Mouse (Mus musculus) kidney, embryonic 15.5 days (tissue): ENCODE measurements around the gene Pilrb1. TPM values are rescaled to one million over a fixed set of nuclear protein-coding genes. Genes with fewer than 3 reads are reported as not detected.
"Not testable (repeated sequence)": the region's sequence is repeated elsewhere in the genome, so short reads cannot be mapped to it uniquely, and the experiment has no call there.

Experiments
- ATAC-seq: fragments of 200-750 bp; cut with Nextera tagmentation; replicated peaks from 2 replicates; pipeline ENCODE4 v1.8.0; 2017; ENCODE audit warnings: moderate TSS enrichment; ENCODE audit not compliant: low FRiP score
- H3K27ac ChIP-seq: fragments of 300-500 bp; sonication (generic); 2 replicates; pipeline ENCODE4 v1.5.1; 2015; ENCODE audit warnings: mild to moderate bottlenecking, inconsistent platforms
- H3K27me3 ChIP-seq: fragments of 300-500 bp; sonication (generic); 2 replicates; pipeline ENCODE4 v1.6.1; 2015; ENCODE audit warnings: inconsistent platforms
- H3K36me3 ChIP-seq: fragments of 300-500 bp; sonication (generic); 2 replicates; pipeline ENCODE4 v1.6.1; 2015; ENCODE audit warnings: inconsistent platforms
- H3K4me1 ChIP-seq: fragments of 300-500 bp; sonication (generic); 2 replicates; pipeline ENCODE4 v1.6.1; 2015; ENCODE audit warnings: inconsistent platforms
- H3K4me2 ChIP-seq: fragments of 300-500 bp; sonication (generic); 2 replicates; pipeline ENCODE4 v1.6.1; 2015; ENCODE audit warnings: moderate library complexity, mild to moderate bottlenecking, inconsistent platforms
- H3K4me3 ChIP-seq: fragments of 300-500 bp; sonication (generic); replicated peaks from 2 replicates; pipeline ENCODE4 v1.5.1; 2015; ENCODE audit warnings: mild to moderate bottlenecking, inconsistent platforms
- H3K9ac ChIP-seq: fragments of 300-500 bp; sonication (generic); 2 replicates; pipeline ENCODE4 v1.6.1; 2015; ENCODE audit warnings: mild to moderate bottlenecking, inconsistent platforms
- H3K9me3 ChIP-seq: fragments of 300-500 bp; sonication (generic); replicated peaks from 2 replicates; pipeline ENCODE4 v1.6.1; 2016; ENCODE audit warnings: inconsistent platforms
- WGBS: fragments of 180-500 bp; shearing (Covaris S2); methylation state at CpG from one replicate; pipeline ENCODE4 v1.1.7; 2015; ENCODE audit warnings: mixed read lengths; 5-methylcytosine and 5-hydroxymethylcytosine counted together
- polyA plus RNA-seq: library from polyadenylated mRNA; unstranded; fragments of >200 nt; fragmentation: Nextera tagmentation; extraction: Ambion mirVana; gene quantifications from 2 replicates; pipeline ENCODE4 v1.2.1, GENCODE M21; 2015

The Pilrb1 gene
- polyA plus RNA-seq = 0.33 and 0.66 TPM in 2 replicates

- H3K27me3 ChIP-seq, H3K4me2 ChIP-seq, H3K27ac ChIP-seq, ATAC-seq, H3K36me3 ChIP-seq, H3K4me3 ChIP-seq, H3K9me3 ChIP-seq, H3K9ac ChIP-seq, H3K4me1 ChIP-seq: not testable (repeated sequence)
- 73% methylated on average over 2 of the region's 2 CpGs for WGBS
Measured at GRCm38 (mm10) chr5:137857960-137858710, at the start of gene Pilrb1. TSS of gene Pilrb1 (minus strand) at chr5:137858106.

GRCm38 (mm10) chr5:137897812-137898211 lies 39.9 kb upstream of the Pilrb1 start:
- 70% methylated on average over 1 of the region's 1 CpGs for WGBS
- ATAC-seq = no peak
- Histone ChIP-seq H3K9me3 (no peaks in the 10 kb centered on the region), H3K27me3 (peaks cover 9% of the 10 kb centered on the region; the same call in 1 of the 2 replicates), H3K36me3 (no peaks in the 10 kb centered on the region), H3K4me2 (no peak overlapping the region), H3K4me3 (no peak overlapping the region), H3K9ac (no peak overlapping the region), H3K4me1 (no peaks in the 10 kb centered on the region), H3K27ac (no peak overlapping the region)

GRCm38 (mm10) chr5:137892954-137893353 lies 35.0 kb upstream of the Pilrb1 start:
- Histone ChIP-seq H3K36me3 (no peaks in the 10 kb centered on the region), H3K4me1 (no peaks in the 10 kb centered on the region), H3K27ac (no peak overlapping the region), H3K4me3 (no peak overlapping the region), H3K4me2 (no peak overlapping the region), H3K9me3 (no peaks in the 10 kb centered on the region), H3K27me3 (0 out of 2 replicates have a peak, but pooled peaks cover 9% of the 10 kb centered on the region), H3K9ac (no peak overlapping the region)
- ATAC-seq = no peak
- WGBS = 50% methylated on average over 1 of the region's 1 CpGs

- H3K4me2 ChIP-seq = no peak overlapping the region
- no peaks in the 10 kb centered on the region for H3K27me3 ChIP-seq
- no peak overlapping the region for H3K27ac ChIP-seq
- 89% methylated on average over 1 of the region's 1 CpGs for WGBS
- no peak for ATAC-seq
- no peaks in the 10 kb centered on the region for H3K36me3 ChIP-seq
- no peaks in the 10 kb centered on the region for H3K4me1 ChIP-seq
- H3K9ac ChIP-seq = no peak overlapping the region
- H3K9me3 ChIP-seq = no peaks in the 10 kb centered on the region
- H3K4me3 ChIP-seq = no peak overlapping the region
Measured at GRCm38 (mm10) chr5:137887666-137888065, 29.8 kb upstream of the Pilrb1 start.

GRCm38 (mm10) chr5:137885894-137886293 lies 28.0 kb upstream of the Pilrb1 start:
- no peak for ATAC-seq
- Histone ChIP-seq H3K4me2 (no peak overlapping the region), H3K9me3 (no peaks in the 10 kb centered on the region), H3K9ac (no peak overlapping the region), H3K27ac (no peak overlapping the region), H3K36me3 (no peaks in the 10 kb centered on the region), H3K4me3 (no peak overlapping the region), H3K27me3 (no peaks in the 10 kb centered on the region), H3K4me1 (no peaks in the 10 kb centered on the region)
- WGBS = 5% methylated on average over 2 of the region's 2 CpGs

- 79% methylated on average over 3 of the region's 3 CpGs for WGBS
- no peak for ATAC-seq
- H3K4me2 ChIP-seq = no peak overlapping the region
- H3K9ac ChIP-seq = no peak overlapping the region
- H3K4me1 ChIP-seq = no peaks in the 10 kb centered on the region
- no peak overlapping the region for H3K4me3 ChIP-seq
- no peaks in the 10 kb centered on the region for H3K27me3 ChIP-seq
- H3K9me3 ChIP-seq = no peaks in the 10 kb centered on the region
- H3K36me3 ChIP-seq = no peaks in the 10 kb centered on the region
- no peak overlapping the region for H3K27ac ChIP-seq
Measured at GRCm38 (mm10) chr5:137883345-137883744, 25.4 kb upstream of the Pilrb1 start.

GRCm38 (mm10) chr5:137882922-137883321 lies 25.0 kb upstream of the Pilrb1 start:
- Histone ChIP-seq H3K9me3 (no peaks in the 10 kb centered on the region), H3K4me2 (no peak overlapping the region), H3K27me3 (no peaks in the 10 kb centered on the region), H3K36me3 (no peaks in the 10 kb centered on the region), H3K9ac (no peak overlapping the region), H3K4me1 (no peaks in the 10 kb centered on the region), H3K4me3 (no peak overlapping the region), H3K27ac (no peak overlapping the region)
- ATAC-seq = no peak
- WGBS = 77% methylated on average over 4 of the region's 4 CpGs

GRCm38 (mm10) chr5:137877860-137878259 lies 20.0 kb upstream of the Pilrb1 start:
- no peak overlapping the region for H3K4me3 ChIP-seq
- H3K36me3 ChIP-seq = no peaks in the 10 kb centered on the region
- no peaks in the 10 kb centered on the region for H3K4me1 ChIP-seq
- no peaks in the 10 kb centered on the region for H3K9me3 ChIP-seq
- no peak overlapping the region for H3K4me2 ChIP-seq
- WGBS = 56% methylated on average over 2 of the region's 2 CpGs
- H3K27me3 ChIP-seq = no peaks in the 10 kb centered on the region
- H3K9ac ChIP-seq = no peak overlapping the region
- no peak overlapping the region for H3K27ac ChIP-seq
- ATAC-seq = no peak

GRCm38 (mm10) chr5:137875054-137875453 lies 17.1 kb upstream of the Pilrb1 start:
- Histone ChIP-seq H3K4me1 (no peaks in the 10 kb centered on the region), H3K27ac (no peak overlapping the region), H3K4me3 (no peak overlapping the region), H3K9ac (no peak overlapping the region), H3K4me2 (no peak overlapping the region), H3K27me3 (no peaks in the 10 kb centered on the region), H3K36me3 (no peaks in the 10 kb centered on the region), H3K9me3 (no peaks in the 10 kb centered on the region)
- no peak for ATAC-seq
- WGBS = 80% methylated on average over 2 of the region's 2 CpGs

GRCm38 (mm10) chr5:137872381-137872702 lies 14.4 kb upstream of the Pilrb1 start:
- H3K36me3 ChIP-seq, ATAC-seq, H3K4me3 ChIP-seq, H3K9me3 ChIP-seq, H3K4me1 ChIP-seq, H3K4me2 ChIP-seq, H3K27me3 ChIP-seq, H3K9ac ChIP-seq, H3K27ac ChIP-seq: not testable (repeated sequence)
- WGBS = 50% methylated on average over 1 of the region's 1 CpGs

GRCm38 (mm10) chr5:137871644-137872380 lies 13.9 kb upstream of the Pilrb1 start, which contains the start of gene Pilrb2:
TSS of gene Pilrb2 (minus strand) at chr5:137871815.
- not testable (repeated sequence) for H3K27me3 ChIP-seq, H3K36me3 ChIP-seq, H3K9ac ChIP-seq, H3K4me1 ChIP-seq, H3K4me2 ChIP-seq, H3K27ac ChIP-seq, H3K4me3 ChIP-seq, H3K9me3 ChIP-seq, ATAC-seq
- WGBS = 58% methylated on average over 3 of the region's 3 CpGs

GRCm38 (mm10) chr5:137868600-137868999 lies 10.7 kb upstream of the Pilrb1 start:
- not testable (repeated sequence) for ATAC-seq, H3K4me3 ChIP-seq, H3K9ac ChIP-seq, H3K27me3 ChIP-seq, H3K4me1 ChIP-seq, H3K4me2 ChIP-seq, H3K36me3 ChIP-seq, H3K9me3 ChIP-seq, H3K27ac ChIP-seq
- WGBS = 62% methylated on average over 2 of the region's 2 CpGs
